Mouse (Mus musculus) CH12.LX (cell line): Measurements from ENCODE around the gene Psmd5. TPM values are rescaled to one million over a fixed set of nuclear protein-coding genes. Genes with fewer than 3 reads are reported as not detected.

Experiments
- DNase-seq: peaks from one replicate; pipeline ENCODE4 v3.0.0-alpha.2; 2013; ENCODE audit errors: extremely low read depth
- H3K27ac ChIP-seq: 2 replicates; pipeline ENCODE4 v1.5.1; 2012; ENCODE audit warnings: low read depth, mild to moderate bottlenecking, control low read depth, moderate library complexity; ENCODE audit not compliant: insufficient read depth
- H3K27me3 ChIP-seq: replicated peaks from 2 replicates; pipeline ENCODE3; 2012; ENCODE audit warnings: inconsistent platforms
- H3K36me3 ChIP-seq, 2 experiments: replicated peaks in 1 of 2; 2 replicates each; pipeline versions ENCODE3 to v1.6.1; 2012; ENCODE audit warnings: inconsistent platforms in 1 of 2, low read length in 1 of 2, mild to moderate bottlenecking in 1 of 2, mixed read lengths in 1 of 2, moderate library complexity in 1 of 2; ENCODE audit not compliant: control insufficient read depth in 1 of 2, insufficient read depth in 1 of 2
- H3K4me1 ChIP-seq, 2 experiments: 2 replicates each; pipeline ENCODE4 v1.6.1; 2012; ENCODE audit warnings: inconsistent platforms in 1 of 2, moderate library complexity in 1 of 2; ENCODE audit not compliant: insufficient read depth in 2 of 2, control insufficient read depth in 1 of 2
- H3K4me2 ChIP-seq: 2 replicates; pipeline ENCODE4 v1.6.1; 2012; ENCODE audit warnings: low read depth, mild to moderate bottlenecking, control low read depth; ENCODE audit not compliant: poor library complexity, insufficient read depth, severe bottlenecking
- H3K4me3 ChIP-seq, 3 experiments: fragments of 150-350 bp in 1 of 3; sonication (generic) in 1 of 3; replicated peaks in 1 of 3; 2 replicates each; pipeline versions ENCODE3 to v1.5.1; 2011 to 2012; ENCODE audit warnings: low read depth in 2 of 3, low read length in 2 of 3, mild to moderate bottlenecking in 2 of 3, moderate library complexity in 2 of 3, control low read depth in 1 of 3, improper control_type of control experiment in 1 of 3, inconsistent platforms in 1 of 3, mixed read lengths in 1 of 3; ENCODE audit not compliant: poor library complexity in 1 of 3
- H3K79me2 ChIP-seq: replicated peaks from 2 replicates; pipeline ENCODE4 v1.6.1; 2012; ENCODE audit warnings: mild to moderate bottlenecking, moderate library complexity; ENCODE audit not compliant: control insufficient read depth, poor library complexity, insufficient read depth, severe bottlenecking; ENCODE audit errors: extremely low read depth
- H3K9ac ChIP-seq: 2 replicates; pipeline ENCODE4 v1.6.1; 2012; ENCODE audit warnings: low read depth, mild to moderate bottlenecking, control low read depth, moderate library complexity; ENCODE audit not compliant: insufficient read depth
- H3K9me3 ChIP-seq: replicated peaks from 2 replicates; pipeline ENCODE3; 2012; ENCODE audit warnings: low read length, inconsistent platforms, mixed read lengths
- CHD2 ChIP-seq: IDR thresholded peaks from 2 replicates; pipeline ENCODE4 v1.6.1; 2011; ENCODE audit warnings: low read length, improper control_type of control experiment
- CTCF ChIP-seq, 2 experiments: IDR thresholded peaks in 1 of 2; conservative IDR thresholded peaks in 1 of 2; 2 replicates each; pipeline ENCODE4 v1.5.1; 2011 to 2012; ENCODE audit warnings: low read depth in 2 of 2, low read length in 2 of 2, improper control_type of control experiment in 1 of 2, inconsistent platforms in 1 of 2, mild to moderate bottlenecking in 1 of 2, moderate library complexity in 1 of 2
- EP300 ChIP-seq: IDR thresholded peaks from 2 replicates; pipeline ENCODE4 v1.6.1; 2011; ENCODE audit warnings: low read length, improper control_type of control experiment
- GABPA ChIP-seq: IDR thresholded peaks from 2 replicates; pipeline ENCODE4 v1.6.1; 2012; ENCODE audit warnings: low read depth, low read length, improper control_type of control experiment, inconsistent platforms; ENCODE audit not compliant: insufficient replicate concordance
- HCFC1 ChIP-seq: IDR thresholded peaks from 2 replicates; pipeline ENCODE4 v1.6.1; 2012; ENCODE audit warnings: low read depth, mild to moderate bottlenecking, inconsistent platforms, low read length, improper control_type of control experiment
- IRF4 ChIP-seq: IDR thresholded peaks from 2 replicates; pipeline ENCODE4 v1.6.1; 2014; ENCODE audit warnings: low read depth, mild to moderate bottlenecking, inconsistent platforms, low read length, improper control_type of control experiment
- JUN ChIP-seq: IDR thresholded peaks from 2 replicates; pipeline ENCODE4 v1.6.1; 2011; ENCODE audit warnings: low read depth, mild to moderate bottlenecking, low read length, improper control_type of control experiment, moderate library complexity; ENCODE audit not compliant: insufficient read depth
- KAT2A ChIP-seq: IDR thresholded peaks from 2 replicates; pipeline ENCODE4 v1.6.1; 2012; ENCODE audit warnings: low read length, improper control_type of control experiment, inconsistent platforms; ENCODE audit not compliant: insufficient replicate concordance
- MEF2A ChIP-seq: IDR thresholded peaks from 2 replicates; pipeline ENCODE4 v1.6.1; 2014; ENCODE audit warnings: low read depth, mild to moderate bottlenecking, inconsistent platforms, low read length, improper control_type of control experiment, borderline replicate concordance
- NELFE ChIP-seq: IDR thresholded peaks from 2 replicates; pipeline ENCODE4 v1.6.1; 2011; ENCODE audit warnings: low read depth, low read length, improper control_type of control experiment
- NRF1 ChIP-seq: IDR thresholded peaks from 2 replicates; pipeline ENCODE4 v1.6.1; 2014; ENCODE audit warnings: low read depth, mild to moderate bottlenecking, inconsistent platforms, low read length, improper control_type of control experiment, moderate library complexity
- PAX5 ChIP-seq: IDR thresholded peaks from 2 replicates; pipeline ENCODE4 v1.6.1; 2012; ENCODE audit warnings: low read length, inconsistent platforms, mixed read lengths
- POLR2AphosphoS2 ChIP-seq: IDR thresholded peaks from 2 replicates; pipeline ENCODE4 v1.6.1; 2011; ENCODE audit warnings: low read depth, low read length, improper control_type of control experiment
- RAD21 ChIP-seq: IDR thresholded peaks from 2 replicates; pipeline ENCODE4 v1.6.1; 2011; ENCODE audit warnings: low read depth, mild to moderate bottlenecking, low read length, improper control_type of control experiment, moderate library complexity
- RCOR1 ChIP-seq: conservative IDR thresholded peaks from 2 replicates; pipeline ENCODE4 v1.6.1; 2012; ENCODE audit warnings: low read depth, mild to moderate bottlenecking, inconsistent platforms, low read length, improper control_type of control experiment
- SMC3 ChIP-seq: IDR thresholded peaks from 2 replicates; pipeline ENCODE4 v1.6.1; 2011; ENCODE audit warnings: low read depth, low read length, improper control_type of control experiment
- TBP ChIP-seq: conservative IDR thresholded peaks from 2 replicates; pipeline ENCODE4 v1.6.1; 2011; ENCODE audit warnings: low read depth, low read length, improper control_type of control experiment
- UBTF ChIP-seq: IDR thresholded peaks from 2 replicates; pipeline ENCODE4 v1.6.1; 2012; ENCODE audit warnings: low read depth, mild to moderate bottlenecking, inconsistent platforms, low read length, improper control_type of control experiment, moderate library complexity
- ZKSCAN1 ChIP-seq: IDR thresholded peaks from 2 replicates; pipeline ENCODE4 v1.6.1; 2012; ENCODE audit warnings: low read depth, inconsistent platforms, low read length, improper control_type of control experiment, borderline replicate concordance
- ZMIZ1 ChIP-seq: IDR thresholded peaks from 2 replicates; pipeline ENCODE4 v1.6.1; 2012; ENCODE audit warnings: low read depth, mild to moderate bottlenecking, inconsistent platforms, low read length, improper control_type of control experiment
- dilution Hi-C: fragments of 300-500 bp; cut with MboI; formaldehyde crosslinking; loops from 2 replicates; pipeline ENCODE4 v1.14.3; 2020; ENCODE audit warnings: low sequenced_read_pairs; ENCODE audit not compliant: extremely low pct_unique_long_range_greater_than_20kb, extremely low pct_ligation_motif_present
- in situ Hi-C: fragments of 300-500 bp; cut with MboI; formaldehyde crosslinking; loops from 3 replicates; pipeline ENCODE4 v1.14.3; 2019; ENCODE audit warnings: low sequenced_read_pairs, low pct_ligation_motif_present, low pct_unique_long_range_greater_than_20kb, mixed read lengths
- polyA plus RNA-seq: library from polyadenylated mRNA; unstranded; fragments of >175 nt; gene quantifications from 2 replicates; pipeline ENCODE4 v1.2.1, GENCODE M21; 2012; ENCODE audit warnings: low read depth; ENCODE audit not compliant: insufficient read length
- total RNA-seq, 2 experiments: library from RNA; depleted of rRNA; stranded (reverse); fragments of 300-350 nt in 1 of 2; fragments of >200 nt in 1 of 2; gene quantifications; 2 replicates each; pipeline ENCODE4 v1.2.3; 2012 to 2014

Gene Psmd5
- total and polyA plus RNA-seq, 3 experiments: 27.9 to 81.9 (median 81.2) TPM

DNA sequence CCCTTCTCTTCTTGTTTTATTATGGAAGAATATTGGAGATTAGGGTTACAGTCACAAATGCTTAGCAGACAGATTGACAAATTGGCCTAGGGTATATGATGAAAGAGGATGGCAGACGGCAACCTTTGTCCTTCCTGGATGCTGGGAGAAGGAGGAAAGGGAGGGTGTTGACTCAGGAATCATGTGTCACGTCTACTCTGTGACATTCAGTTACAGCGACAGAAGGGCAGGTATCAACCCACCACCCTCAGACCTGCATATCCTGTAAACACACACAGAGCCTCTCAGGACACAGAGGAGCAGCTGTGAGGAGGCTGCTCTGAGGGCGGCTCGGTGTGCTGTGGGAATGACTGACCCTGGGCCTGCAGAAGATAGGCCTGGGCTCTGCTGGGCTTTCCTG is 8.4 kb upstream of the Psmd5 start:
- H3K27me3 ChIP-seq: peaks cover 23% of the 10 kb centered on the region
- no peaks in the 10 kb centered on the region for H3K9me3 ChIP-seq
- no peak overlapping the region for H3K9ac ChIP-seq
- no peak overlapping the region for H3K4me3 ChIP-seq
- H3K27ac ChIP-seq: no peak overlapping the region
- peaks cover 0 to 8% of the 10 kb centered on the region in 2 experiments; a peak in 2 of 4 replicates for H3K4me1 ChIP-seq
- in situ Hi-C loops: no loop called here
- no peaks in the 10 kb centered on the region for H3K36me3 ChIP-seq
- no peak for DNase-seq
- no peaks in the 10 kb centered on the region for H3K79me2 ChIP-seq
- no peak overlapping the region for H3K4me2 ChIP-seq
- TF ChIP-seq POLR2AphosphoS2: no peak
- no peak for TF ChIP-seq KAT2A
- TF ChIP-seq MEF2A: no peak
- no peak for TF ChIP-seq JUN
- TF ChIP-seq CTCF (conservative IDR thresholded peaks at IDR 0.05 in 1 of 2, IDR thresholded peaks at IDR 0.05 in 1 of 2; ENCODE audit: low read depth in 2 of 2, low read length in 2 of 2): no peak
- TF ChIP-seq CHD2: no peak
- TF ChIP-seq SMC3: no peak
- TF ChIP-seq ZMIZ1: no peak
- no peak for TF ChIP-seq HCFC1
- no peak for TF ChIP-seq RAD21
- no peak for TF ChIP-seq IRF4
- TF ChIP-seq TBP: no peak
- TF ChIP-seq UBTF: no peak
- TF ChIP-seq NELFE: no peak
- TF ChIP-seq PAX5: no peak
- no peak for TF ChIP-seq ZKSCAN1
- no peak for TF ChIP-seq GABPA
- TF ChIP-seq EP300: no peak
- dilution Hi-C loops: no loop called here

DNA sequence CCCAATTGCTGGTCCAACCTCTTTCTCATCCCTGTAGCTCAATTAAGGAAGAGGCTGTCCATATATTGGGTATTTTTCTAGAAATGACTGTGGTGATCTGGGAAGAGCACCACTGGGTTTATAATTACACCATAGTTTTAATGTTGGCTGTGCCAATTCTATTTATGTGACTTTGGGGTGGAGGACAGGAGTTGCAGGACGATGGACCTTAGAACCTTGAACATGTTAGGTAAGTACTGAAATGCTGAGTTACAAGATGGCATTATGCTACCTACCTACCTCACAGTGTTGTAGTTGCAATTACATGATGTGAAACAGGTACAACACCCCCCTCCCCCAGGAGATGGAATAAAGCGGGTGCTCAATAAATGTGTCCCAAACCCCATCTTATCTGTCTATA is 8.0 kb upstream of the Psmd5 start:
- H3K4me1 ChIP-seq: peaks cover 0 to 8% of the 10 kb centered on the region in 2 experiments; a peak in 2 of 4 replicates
- H3K27me3 ChIP-seq: peaks cover 23% of the 10 kb centered on the region
- H3K9me3 ChIP-seq: no peaks in the 10 kb centered on the region
- TF ChIP-seq RAD21: no peak
- TF ChIP-seq NRF1: no peak
- no peak for TF ChIP-seq RCOR1
- TF ChIP-seq, all 38 proteins: peak for 0
- Histone ChIP-seq H3K9ac (no peak overlapping the region), H3K27ac (no peak overlapping the region), H3K36me3 (no peaks in the 10 kb centered on the region), H3K4me2 (no peak overlapping the region), H3K79me2 (no peaks in the 10 kb centered on the region), H3K4me3 (no peak overlapping the region)
- in situ Hi-C loops: no loop called here
- no peak for DNase-seq
- dilution Hi-C loops: no loop called here
